In the genomic region with DNA sequence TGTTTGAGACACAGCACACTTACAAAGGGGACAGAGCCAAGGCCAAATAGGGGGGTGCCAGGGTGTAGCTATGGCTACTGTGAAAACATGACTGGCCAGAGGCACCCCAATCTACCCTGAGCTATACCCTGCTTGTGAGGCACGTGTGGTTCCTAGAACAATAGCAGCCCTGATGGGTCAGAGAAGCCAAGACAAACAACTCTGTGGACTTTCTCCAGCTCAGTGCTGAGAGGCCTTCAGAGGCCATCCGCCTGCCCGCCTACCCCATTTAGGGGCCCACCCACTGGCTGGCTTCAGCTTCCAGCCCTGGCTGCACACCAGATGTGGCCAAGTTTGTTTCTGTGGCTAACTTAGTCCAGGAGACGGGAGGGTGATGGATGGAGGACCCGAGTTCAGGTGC, we compare ENCODE assay signal across 8 mouse cellular contexts. TPM values are rescaled to one million over a fixed set of nuclear protein-coding genes. Genes with fewer than 3 reads are reported as not detected.
DNase-seq lines count a peak whose midpoint lies in the region; ATAC-seq and TF ChIP-seq lines count a peak whose summit lies in the region.

No protein-coding gene starts in this region.

- H3K4me3 ChIP-seq in forebrain, embryonic 10.5 days = no peak overlapping the region
- no peak overlapping the region for H3K4me3 ChIP-seq in forebrain, postnatal 0 days (ENCODE audit: low read depth, low read length)
- H3K4me3 ChIP-seq in embryonic facial prominence, embryonic 12.5 days = no peak overlapping the region
- no peak overlapping the region for H3K4me3 ChIP-seq in hindbrain, postnatal 0 days (ENCODE audit: low read length)
- no peak overlapping the region for H3K4me3 ChIP-seq in lung, postnatal 0 days (ENCODE audit: low read depth, low read length)

- peak overlapping the region; percentile 25; the same call in 1 of the 2 replicates for H3K27ac ChIP-seq in forebrain, embryonic 10.5 days
- H3K27ac ChIP-seq in forebrain, postnatal 0 days (ENCODE audit: low read depth, low read length) = no peak overlapping the region
- peak overlapping the region; percentile 38 for H3K27ac ChIP-seq in embryonic facial prominence, embryonic 12.5 days
- no peak overlapping the region for H3K27ac ChIP-seq in hindbrain, postnatal 0 days
- peak overlapping the region; percentile 38; the same call in 1 of the 2 replicates for H3K27ac ChIP-seq in lung, postnatal 0 days (ENCODE audit: low read length)

- no peaks in the 10 kb centered on the region for H3K9me3 ChIP-seq in forebrain, embryonic 10.5 days
- H3K9me3 ChIP-seq in forebrain, postnatal 0 days (ENCODE audit: low read length) = no peaks in the 10 kb centered on the region
- H3K9me3 ChIP-seq in embryonic facial prominence, embryonic 12.5 days = no peaks in the 10 kb centered on the region
- H3K9me3 ChIP-seq in hindbrain, postnatal 0 days (ENCODE audit: low read length) = no peaks in the 10 kb centered on the region
- H3K9me3 ChIP-seq in lung, postnatal 0 days (ENCODE audit: low read length) = no peaks in the 10 kb centered on the region

- no peak overlapping the region for H3K9ac ChIP-seq in forebrain, postnatal 0 days
- H3K9ac ChIP-seq in embryonic facial prominence, embryonic 12.5 days = no peak overlapping the region
- H3K9ac ChIP-seq in hindbrain, postnatal 0 days (replicated peaks; ENCODE audit: low read length) = no peak overlapping the region
- no peak overlapping the region for H3K9ac ChIP-seq in lung, postnatal 0 days (replicated peaks; ENCODE audit: low read depth)

- H3K4me1 ChIP-seq in forebrain, embryonic 10.5 days = peaks cover 18% of the 10 kb centered on the region
- H3K4me1 ChIP-seq in forebrain, postnatal 0 days (ENCODE audit: insufficient read depth) = no peaks in the 10 kb centered on the region
- H3K4me1 ChIP-seq in embryonic facial prominence, embryonic 12.5 days = peaks cover 12% of the 10 kb centered on the region; the same call in 1 of the 2 replicates
- H3K4me1 ChIP-seq in hindbrain, postnatal 0 days (ENCODE audit: insufficient read depth, low read length) = no peaks in the 10 kb centered on the region
- H3K4me1 ChIP-seq in lung, postnatal 0 days (ENCODE audit: insufficient read depth, low read depth, low read length) = peaks cover 4% of the 10 kb centered on the region

- no peaks in the 10 kb centered on the region for H3K27me3 ChIP-seq in forebrain, embryonic 10.5 days (ENCODE audit: poor library complexity, severe bottlenecking)
- H3K27me3 ChIP-seq in forebrain, postnatal 0 days (ENCODE audit: insufficient read depth, low read length) = no peaks in the 10 kb centered on the region
- no peaks in the 10 kb centered on the region for H3K27me3 ChIP-seq in embryonic facial prominence, embryonic 12.5 days
- no peaks in the 10 kb centered on the region for H3K27me3 ChIP-seq in hindbrain, postnatal 0 days (ENCODE audit: insufficient read depth, low read length)
- no peaks in the 10 kb centered on the region for H3K27me3 ChIP-seq in lung, postnatal 0 days (replicated peaks; ENCODE audit: insufficient read depth, low read length)

- H3K36me3 ChIP-seq in forebrain, embryonic 10.5 days (replicated peaks) = peaks cover 97% of the 10 kb centered on the region
- H3K36me3 ChIP-seq in forebrain, postnatal 0 days (ENCODE audit: insufficient read depth) = peaks cover 92% of the 10 kb centered on the region
- H3K36me3 ChIP-seq in embryonic facial prominence, embryonic 12.5 days = peaks cover 62% of the 10 kb centered on the region
- peaks cover 51% of the 10 kb centered on the region for H3K36me3 ChIP-seq in hindbrain, postnatal 0 days (ENCODE audit: insufficient read depth, low read length)
- H3K36me3 ChIP-seq in lung, postnatal 0 days (ENCODE audit: insufficient read depth, low read length) = peaks cover 5% of the 10 kb centered on the region; the same call in 1 of the 2 replicates

- TF ChIP-seq EP300 in lung, postnatal 0 days (IDR thresholded peaks at IDR 0.05) = no peak

- no peak for DNase-seq in forebrain, embryonic 10.5 days (ENCODE audit: extremely low spot score, low spot score)
- no peak for DNase-seq in forebrain, postnatal 0 days
- DNase-seq in hindbrain, postnatal 0 days (ENCODE audit: low spot score) = peak; percentile 54
- DNase-seq in lung, postnatal 0 days (ENCODE audit: low spot score) = peak; percentile 57
- no peak for DNase-seq in spleen, postnatal 14 days (ENCODE audit: low spot score in 2 of 2)
- no peak for DNase-seq in cerebellum, adult 9-11 months
- DNase-seq in ovary, postnatal 10 days (ENCODE audit: low spot score) = no peak

- no peak overlapping the region for H3K4me2 ChIP-seq in forebrain, postnatal 0 days (ENCODE audit: low read depth)
- no peak overlapping the region for H3K4me2 ChIP-seq in embryonic facial prominence, embryonic 12.5 days (replicated peaks)
- H3K4me2 ChIP-seq in hindbrain, postnatal 0 days (ENCODE audit: low read depth, low read length) = no peak overlapping the region
- no peak overlapping the region for H3K4me2 ChIP-seq in lung, postnatal 0 days (replicated peaks; ENCODE audit: low read depth, low read length)

- WGBS in forebrain, embryonic 10.5 days = 74% methylated on average over 5 of the region's 5 CpGs
- 57% methylated on average over 5 of the region's 5 CpGs for WGBS in forebrain, postnatal 0 days
- WGBS in embryonic facial prominence, embryonic 12.5 days = 40% methylated on average over 5 of the region's 5 CpGs
- WGBS in hindbrain, postnatal 0 days = 35% methylated on average over 5 of the region's 5 CpGs
- 27% methylated on average over 5 of the region's 5 CpGs for WGBS in lung, postnatal 0 days

- no peak for ATAC-seq in forebrain, postnatal 0 days
- no peak for ATAC-seq in embryonic facial prominence, embryonic 12.5 days (ENCODE audit: insufficient number of reproducible peaks, insufficient read depth, low FRiP score, low TSS enrichment)
- no peak for ATAC-seq in hindbrain, postnatal 0 days
- peak; percentile 70 for ATAC-seq in lung, postnatal 0 days

- no peak for TF ChIP-seq CTCF in forebrain, postnatal 0 days (IDR thresholded peaks at IDR 0.05; ENCODE audit: low read depth)
- TF ChIP-seq CTCF in hindbrain, postnatal 0 days (IDR thresholded peaks at IDR 0.05; ENCODE audit: low read depth) = no peak
- TF ChIP-seq CTCF in lung, postnatal 0 days (IDR thresholded peaks at IDR 0.05) = no peak

RNA-seq across cellular contexts. Expression of a gene that starts 52.6 kb away (rescaled TPM):
- 42.4 and 47.0 TPM in 2 replicates for polyA plus RNA-seq in forebrain, embryonic 10.5 days (2016; fragmentation: Nextera tagmentation; extraction: Ambion mirVana)
- total RNA-seq in forebrain, postnatal 0 days (2014; rRNA removed) = 72.2 and 101 TPM in 2 replicates
- polyA plus RNA-seq in forebrain, postnatal 0 days (2015; fragmentation: Nextera tagmentation; extraction: Ambion mirVana) = 89.5 and 139 TPM in 2 replicates
- polyA plus RNA-seq in embryonic facial prominence, embryonic 12.5 days (2016; fragmentation: Nextera tagmentation; extraction: Ambion mirVana) = 56.2 and 67.5 TPM in 2 replicates
- 78.2 and 85.6 TPM in 2 replicates for total RNA-seq in hindbrain, postnatal 0 days (2014; rRNA removed)
- polyA plus RNA-seq in hindbrain, postnatal 0 days (2015; fragmentation: Nextera tagmentation; extraction: Ambion mirVana) = 116 and 119 TPM in 2 replicates
- polyA plus RNA-seq in lung, postnatal 0 days (2015; fragmentation: Nextera tagmentation; extraction: Ambion mirVana) = 92.6 and 119 TPM in 2 replicates

Comparison
In these comparisons a context has a peak if more than half of its experiments do, and no peak if none do; other contexts are left out.
1. H3K27ac ChIP-seq: peak in forebrain, embryonic 10.5 days (single experiment), embryonic facial prominence, embryonic 12.5 days (single experiment) and lung, postnatal 0 days (single experiment); none in forebrain, postnatal 0 days (single experiment) and hindbrain, postnatal 0 days (single experiment).
2. DNase-seq: peak in hindbrain, postnatal 0 days (single experiment) and lung, postnatal 0 days (single experiment); none in forebrain, embryonic 10.5 days (single experiment), forebrain, postnatal 0 days (single experiment), spleen, postnatal 14 days (0 of 2), cerebellum, adult 9-11 months (single experiment) and ovary, postnatal 10 days (single experiment).